In genomic region chr2:5930291-5931054, GRCm38 (mm10) we compare ENCODE assay signal across 19 mouse cellular contexts. TPM values are rescaled to one million over a fixed set of nuclear protein-coding genes. Genes with fewer than 3 reads are reported as not detected.
DNase-seq lines count a peak whose midpoint lies in the region; ATAC-seq and TF ChIP-seq lines count a peak whose summit lies in the region.
"Had no signal": no experiment of that assay in that cellular context is flagged by ENCODE, and none has a peak within 500 bp of the region (broad histone marks: within the 10 kb centered on the region; RNA-seq: fewer than 3 reads in every experiment).

No protein-coding gene starts in this region.

- peak; percentile 70 for ATAC-seq in megakaryocyte progenitor cell, adult 5-6 weeks (replicated peaks; ENCODE audit: poor library complexity)
- ATAC-seq: forebrain, postnatal 0 days had no signal

- no peak for TF ChIP-seq POLR2A in bone marrow, adult 2 months (IDR thresholded peaks at IDR 0.05; ENCODE audit: borderline replicate concordance, control insufficient read depth, low read depth, low read length)

- 21% methylated on average over 18 of the region's 18 CpGs for WGBS in bone marrow, adult 2 months

- peak overlapping the region; percentile 25 for H3K4me3 ChIP-seq in bone marrow, adult 2 months (replicated peaks; ENCODE audit: control insufficient read depth, low read depth, low read length)
- H3K4me3 ChIP-seq: heart, embryonic 12.5 days; hindbrain, embryonic 15.5 days; layer of hippocampus, adult 2 months; limb, embryonic 15.5 days had no signal

- intact Hi-C loops in left cerebral cortex, postnatal 25 days (cut with DNase I), result no loop called here

- peak; percentile 39 to 42 for DNase-seq in spleen, adult 18-20 months
- DNase-seq in spleen, adult 12 weeks (ENCODE audit: low spot score), result no peak
- no peak for DNase-seq in testis, postnatal 14 days (ENCODE audit: low spot score)
- no peak for DNase-seq in right cerebral cortex, postnatal 25 days
- no peak for DNase-seq in left cerebral cortex, postnatal 25 days (ENCODE audit: low spot score in 2 of 2)
- DNase-seq: cerebellum, adult 2 months; forebrain, postnatal 0 days; heart, postnatal 14 days; kidney, adult 2 months; kidney, postnatal 14 days; layer of hippocampus, postnatal 36 days; lung, postnatal 10 days; thymus, postnatal 14 days had no signal

- H3K4me1 ChIP-seq in bone marrow, adult 2 months (ENCODE audit: control insufficient read depth, insufficient read depth, low read length), result peaks cover 2% of the 10 kb centered on the region; the same call in 1 of the 2 replicates
- H3K4me1 ChIP-seq: heart, embryonic 12.5 days; hindbrain, embryonic 15.5 days; limb, embryonic 15.5 days had no signal

- TF ChIP-seq CTCF in bone marrow, adult 2 months (IDR thresholded peaks at IDR 0.05; ENCODE audit: control insufficient read depth, insufficient read depth, low read length), result no peak

- peak overlapping the region; percentile 35; the same call in 1 of the 2 replicates for H3K27ac ChIP-seq in bone marrow, adult 2 months (ENCODE audit: control insufficient read depth, insufficient read depth, low read depth, low read length, poor library complexity)
- H3K27ac ChIP-seq: hindbrain, embryonic 15.5 days; layer of hippocampus, adult 2 months; limb, embryonic 15.5 days had no signal

RNA-seq across cellular contexts. Expression of gene Dhtkd1, which starts 12.1 kb away (rescaled TPM):
- 1.7 and 1.9 TPM in 2 replicates for polyA plus RNA-seq in bone marrow, adult 2 months (2011; ENCODE audit: insufficient read depth, insufficient read length, low replicate concordance, missing spikeins)
- total RNA-seq in megakaryocyte progenitor cell, adult 5-6 weeks (2015), result 0.32 and 0.90 TPM in 2 replicates
- total RNA-seq in megakaryocyte progenitor cell, adult 5-6 weeks (2017), result 0.64 and 0.67 TPM in 2 replicates
- total RNA-seq in left cerebral cortex, postnatal 25 days (2021), result 1 to 10 TPM; 5.5 to 9.7 TPM

RNA-seq across cellular contexts. Expression of gene Upf2, which starts 20.8 kb away (rescaled TPM):
- polyA plus RNA-seq in bone marrow, adult 2 months (2011; ENCODE audit: insufficient read depth, insufficient read length, low replicate concordance, missing spikeins), result 12.4 and 20.0 TPM in 2 replicates
- total RNA-seq in megakaryocyte progenitor cell, adult 5-6 weeks (2015), result 37.2 and 40.1 TPM in 2 replicates
- total RNA-seq in megakaryocyte progenitor cell, adult 5-6 weeks (2017), result 30.5 and 36.2 TPM in 2 replicates
- total RNA-seq in left cerebral cortex, postnatal 25 days (2021), result 10 to 100 TPM; 32.2 to 38.0 TPM

RNA-seq across cellular contexts. Expression of gene Sec61a2, which starts 35.2 kb away (rescaled TPM):
- polyA plus RNA-seq in bone marrow, adult 2 months (2011; ENCODE audit: insufficient read depth, insufficient read length, low replicate concordance, missing spikeins), result 10.1 and 12.4 TPM in 2 replicates
- total RNA-seq in megakaryocyte progenitor cell, adult 5-6 weeks (2015), result 30.0 and 42.4 TPM in 2 replicates
- 12.6 and 21.5 TPM in 2 replicates for total RNA-seq in megakaryocyte progenitor cell, adult 5-6 weeks (2017)
- total RNA-seq in left cerebral cortex, postnatal 25 days (2021), result 100 to 1,000 TPM; 102 to 107 TPM

Comparison
In these comparisons a context has a peak if more than half of its experiments do, and no peak if none do; other contexts are left out.
1. DNase-seq: peak in spleen, adult 18-20 months (2 of 2); none in spleen, adult 12 weeks (single experiment), testis, postnatal 14 days (single experiment), right cerebral cortex, postnatal 25 days (single experiment) and left cerebral cortex, postnatal 25 days (0 of 2).